Mouse (Mus musculus): ENCODE results near the gene Ciao1.
"Not testable (repeated sequence)": the region's sequence is repeated elsewhere in the genome, so short reads cannot be mapped to it uniquely, and the experiment has no call there.

The Ciao1 gene

DNA sequence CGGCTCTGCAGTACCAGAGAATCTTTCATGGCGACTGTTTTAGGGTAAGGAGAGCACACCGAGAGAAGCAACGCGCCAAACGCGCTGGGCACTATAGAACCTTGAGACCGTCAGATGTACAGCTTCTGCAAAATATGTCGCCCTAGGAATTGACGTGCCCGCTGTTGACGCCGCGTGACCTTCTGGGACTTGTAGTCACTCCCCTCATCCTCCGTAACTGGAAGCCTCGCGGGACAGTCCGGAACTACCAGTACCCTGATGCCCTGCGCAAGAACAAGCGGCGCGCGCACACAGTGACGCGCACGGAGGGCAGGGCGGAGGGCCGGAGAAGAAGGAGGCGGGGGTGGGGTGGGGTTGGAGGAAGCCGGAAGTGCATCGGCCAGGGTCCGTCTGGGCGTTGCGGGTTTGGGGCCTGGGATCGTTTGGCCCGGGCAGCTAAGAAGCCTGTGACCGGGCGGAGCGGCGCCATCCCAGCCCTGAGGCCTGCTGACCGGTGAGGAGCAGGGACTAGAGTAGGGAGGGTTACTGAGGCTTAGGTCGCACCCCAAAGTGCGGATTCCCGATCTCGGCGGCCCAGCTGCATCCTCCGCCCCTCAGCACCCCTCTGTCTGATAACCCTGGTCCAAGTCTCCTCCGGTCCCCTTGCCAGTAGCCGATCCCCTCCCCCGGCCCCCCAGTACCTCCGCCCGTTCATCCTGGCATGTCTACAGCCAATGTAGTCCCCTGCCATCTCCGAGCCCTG, at the start of gene Ciao1, which contains the start of gene Tmem127:
Gene Ciao1, minus strand, starts transcription at position 225 of the 742 bp plus-strand sequence.
Gene Tmem127, plus strand, starts transcription at position 317 of the 742 bp plus-strand sequence.
- DNase-seq (ENCODE audit: low spot score in 2 of 2) = peak; percentile 96 to 98

GRCm38 (mm10) chr2:127297001-127297805, 49.6 kb upstream of the Ciao1 start:
- no peak for DNase-seq (ENCODE audit: low spot score in 2 of 2)

GRCm38 (mm10) chr2:127292250-127292649, 44.6 kb upstream of the Ciao1 start:
- no peak for DNase-seq (ENCODE audit: low spot score in 2 of 2)

- DNase-seq (ENCODE audit: low spot score in 2 of 2) = no peak
These were observed 30.5 kb upstream of the Ciao1 start for GRCm38 (mm10) chr2:127278162-127278561.

DNA sequence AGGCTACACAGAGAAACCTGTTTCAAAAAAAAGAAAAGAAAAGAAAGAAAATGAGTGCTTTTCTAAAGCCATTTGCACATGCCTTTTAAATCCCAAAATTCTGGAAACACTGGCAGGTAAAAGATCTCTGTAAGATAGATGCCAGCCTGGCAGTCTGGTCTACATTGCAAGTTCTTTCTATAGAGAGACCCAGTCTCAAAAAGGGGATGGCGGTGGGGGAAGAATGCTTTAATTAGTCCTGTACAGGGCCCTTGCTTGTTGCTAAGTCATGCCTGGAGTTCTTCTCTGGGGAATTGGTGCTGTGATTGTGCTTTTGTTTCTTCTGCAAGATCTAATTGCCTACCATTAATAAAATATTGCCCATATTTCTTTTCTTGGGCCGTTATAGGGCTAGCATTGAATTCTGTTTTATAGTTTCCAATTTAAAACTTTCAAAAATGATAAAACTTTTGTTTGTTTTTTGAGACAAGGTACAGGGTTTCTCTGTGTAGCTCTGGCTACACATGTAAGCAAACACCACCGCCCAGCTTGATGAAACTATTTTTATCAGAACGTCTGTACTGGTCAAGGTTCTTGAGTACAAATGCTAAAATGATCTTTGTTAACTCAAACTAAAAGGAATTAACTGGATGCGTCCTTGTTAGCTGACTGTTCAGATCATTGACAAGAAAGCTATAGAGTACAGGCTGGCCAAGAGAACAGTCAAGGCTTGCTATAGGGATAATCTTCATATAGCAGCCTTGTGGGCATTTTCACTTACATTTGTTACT, 28.1 kb upstream of the Ciao1 start:
- no peak for DNase-seq (ENCODE audit: low spot score in 2 of 2)

DNA sequence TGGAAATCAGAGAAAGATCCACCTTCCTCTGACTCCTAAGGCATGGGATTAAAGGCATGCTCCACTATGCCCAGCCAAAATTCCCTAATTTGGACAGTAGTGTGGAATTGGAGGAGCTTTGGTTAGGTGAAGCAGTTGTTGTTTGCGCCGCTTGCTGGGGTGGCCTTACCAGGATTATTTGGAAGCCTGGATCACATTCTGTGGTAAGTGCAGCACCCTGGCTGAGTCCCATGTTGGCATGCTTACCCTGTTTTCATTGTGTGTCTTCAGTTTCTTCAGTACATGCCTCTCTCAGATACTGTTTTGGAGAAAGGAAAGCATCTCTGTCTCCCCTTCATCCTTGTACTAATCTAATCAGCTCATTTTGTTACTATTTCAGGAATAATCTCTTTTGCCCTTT, 27.0 kb upstream of the Ciao1 start:
- no peak for DNase-seq (ENCODE audit: low spot score in 2 of 2)

DNA sequence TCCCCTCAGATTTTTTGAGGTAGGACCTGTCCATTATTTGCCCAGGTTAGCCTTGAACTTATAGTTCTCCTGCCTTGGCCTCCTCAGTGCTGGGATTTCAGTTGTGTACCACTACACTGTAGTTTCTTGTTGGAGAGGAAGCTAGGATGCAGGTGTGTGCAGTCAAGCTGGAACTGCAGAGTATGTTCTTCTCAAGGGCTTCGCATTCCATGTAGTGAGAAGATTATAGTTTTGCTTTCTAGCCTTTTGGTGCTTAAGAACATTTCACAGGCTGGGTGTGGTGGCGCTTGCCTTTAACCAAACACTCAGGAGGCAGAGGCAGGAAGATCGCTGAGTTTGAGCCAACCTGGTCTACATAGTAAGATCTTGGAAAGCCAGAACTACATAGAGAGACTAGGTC, 25.2 kb upstream of the Ciao1 start:
- no peak for DNase-seq (ENCODE audit: low spot score in 2 of 2)

DNA sequence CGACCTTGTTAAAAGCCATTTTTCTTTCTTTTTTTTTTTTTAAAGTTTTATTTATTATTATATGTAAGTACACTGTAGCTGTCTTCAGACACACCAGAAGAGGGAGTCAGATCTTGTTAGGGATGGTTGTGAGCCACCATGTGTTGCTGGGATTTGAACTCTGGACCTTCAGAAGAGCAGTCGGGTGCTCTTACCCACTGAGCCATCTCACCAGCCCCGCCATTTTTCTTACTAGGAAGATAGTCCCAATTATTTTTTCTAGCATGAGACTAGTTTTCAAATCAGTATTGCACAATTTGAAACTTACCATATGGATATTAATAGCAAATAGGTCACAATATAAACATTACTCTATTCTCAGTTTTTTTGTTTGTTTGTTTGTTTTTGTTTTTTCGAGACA, 24.4 kb upstream of the Ciao1 start:
- DNase-seq (ENCODE audit: low spot score in 2 of 2) = not testable (repeated sequence)

DNA sequence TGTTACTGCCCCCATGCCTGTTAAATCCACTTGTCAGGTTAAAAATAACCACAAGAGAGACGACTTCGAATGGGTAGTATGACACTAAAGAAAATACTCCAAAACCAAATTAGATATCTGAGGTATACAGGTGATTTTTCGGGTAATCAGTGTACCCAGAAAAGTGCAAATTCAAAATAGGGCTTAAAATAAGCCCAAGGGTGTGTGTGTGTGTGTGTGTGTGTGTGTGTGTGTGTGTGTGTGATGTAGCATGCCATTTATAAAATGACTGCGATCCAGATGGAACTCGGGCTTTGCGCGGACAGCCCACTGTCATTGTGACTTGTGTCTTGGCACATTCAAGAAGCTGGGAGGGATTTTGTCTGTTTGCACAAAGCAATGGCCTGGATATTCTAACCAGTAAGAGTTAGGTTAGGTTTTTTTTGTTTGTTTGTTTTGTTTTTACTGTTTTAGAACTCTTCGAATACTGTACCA, 23.5 kb upstream of the Ciao1 start:
- no peak for DNase-seq (ENCODE audit: low spot score in 2 of 2)

GRCm38 (mm10) chr2:127270300-127271041, 22.9 kb upstream of the Ciao1 start:
- DNase-seq (ENCODE audit: low spot score in 2 of 2) = peak; percentile 83 to 86

- peak; percentile 94 to 95 for DNase-seq (ENCODE audit: low spot score in 2 of 2)
These were observed 22.1 kb upstream of the Ciao1 start, which contains the start of gene Stard7 for GRCm38 (mm10) chr2:127269491-127270299. Gene Stard7 (plus strand): TSS chr2:127270218.

GRCm38 (mm10) chr2:127267854-127268253, 20.2 kb upstream of the Ciao1 start:
- DNase-seq (ENCODE audit: low spot score in 2 of 2) = no peak

DNA sequence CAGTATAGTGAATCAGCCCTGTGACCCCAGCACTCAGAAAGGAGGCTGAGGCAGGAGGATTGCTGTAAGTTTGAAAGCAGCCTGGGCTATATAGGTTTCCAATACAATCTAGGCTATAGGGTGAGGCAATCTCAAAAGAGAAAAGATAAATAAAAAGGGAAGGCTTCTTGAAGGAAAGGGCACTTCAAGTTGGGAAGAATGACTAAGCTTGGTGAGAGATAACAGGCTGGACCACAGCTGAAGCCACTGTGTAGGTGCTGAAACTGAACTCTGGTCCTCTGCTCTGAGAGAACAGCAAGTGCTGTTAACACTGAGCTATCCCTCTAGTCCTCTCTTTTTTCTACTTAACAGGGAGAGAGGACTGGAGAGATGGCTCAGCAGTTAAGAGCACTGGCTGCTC, 14.9 kb upstream of the Ciao1 start:
- no peak for DNase-seq (ENCODE audit: low spot score in 2 of 2)

DNA sequence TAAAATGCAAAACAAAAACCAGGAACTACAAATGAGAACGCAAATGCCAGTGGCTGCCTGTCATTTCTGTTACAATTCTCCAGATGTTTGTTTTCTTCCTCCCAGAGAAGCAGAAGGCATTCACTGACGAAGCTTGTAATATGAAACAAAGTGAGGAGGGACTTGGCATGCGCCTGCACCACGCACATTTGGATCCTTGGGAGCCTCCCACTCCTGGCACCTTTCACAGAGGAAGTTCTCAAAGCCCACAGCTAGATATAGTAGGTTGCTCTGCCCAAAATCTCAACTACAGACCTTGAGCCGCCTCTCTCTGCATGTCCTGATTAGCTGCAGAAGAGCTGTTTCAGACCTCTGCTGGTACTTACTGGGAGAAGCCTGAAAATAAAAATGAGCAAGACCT, 11.7 kb upstream of the Ciao1 start:
- no peak for DNase-seq (ENCODE audit: low spot score in 2 of 2)

- DNase-seq (ENCODE audit: low spot score in 2 of 2) = no peak
These were observed 7.7 kb upstream of the Ciao1 start for GRCm38 (mm10) chr2:127255294-127255693.

GRCm38 (mm10) chr2:127254604-127255134, 7.1 kb upstream of the Ciao1 start:
- no peak for DNase-seq (ENCODE audit: low spot score in 2 of 2)

DNA sequence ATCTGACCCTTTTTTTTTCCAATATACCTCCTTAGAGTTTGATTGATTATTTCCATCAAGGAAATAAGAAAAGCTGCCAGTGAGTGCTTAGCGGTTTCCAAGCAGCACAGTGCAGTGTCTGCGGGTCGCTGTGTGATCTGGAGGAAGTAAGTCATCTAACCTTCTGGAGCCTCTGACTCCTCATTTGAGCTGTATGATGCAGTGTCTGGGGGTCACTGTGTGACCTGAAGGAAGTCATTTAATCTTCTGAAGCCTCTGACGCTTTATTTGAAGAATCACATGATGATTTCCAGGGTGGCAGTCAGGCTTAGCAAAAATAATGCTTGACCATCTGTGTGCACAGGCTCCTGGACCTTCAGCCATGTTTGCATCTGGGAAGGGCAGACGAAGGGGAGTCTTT, 5.2 kb upstream of the Ciao1 start:
- DNase-seq (ENCODE audit: low spot score in 2 of 2) = no peak

DNA sequence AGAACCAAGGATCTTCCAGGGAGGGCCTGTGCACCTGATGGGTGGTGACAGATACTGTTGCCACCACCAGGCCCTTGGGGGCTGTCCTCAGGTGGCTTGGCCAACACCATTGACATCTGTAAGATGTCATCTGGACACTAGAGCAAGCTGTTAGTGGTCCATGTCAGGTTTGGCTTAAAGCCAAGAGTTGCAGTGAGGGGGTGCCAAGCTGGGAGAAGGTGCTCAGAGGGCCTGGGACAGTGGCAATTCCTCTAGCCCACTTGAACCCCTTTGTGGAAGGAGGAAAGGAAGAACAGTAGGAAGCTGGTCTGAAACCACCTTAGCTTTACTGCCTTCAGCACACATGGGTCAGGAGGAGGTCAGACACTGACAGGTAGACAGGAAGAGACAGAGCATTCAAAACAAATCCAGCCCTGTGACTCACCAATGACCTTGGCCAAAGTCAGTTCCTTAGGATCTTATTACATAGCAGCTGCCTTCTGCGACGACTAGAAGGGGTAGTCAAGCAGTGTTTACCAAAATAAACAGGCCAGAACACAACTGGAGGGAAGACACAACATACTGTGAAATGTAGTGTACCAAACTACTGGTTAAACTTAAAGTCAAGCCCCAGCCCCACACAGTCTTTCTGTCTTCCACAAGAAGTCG, 4.4 kb upstream of the Ciao1 start:
- DNase-seq (ENCODE audit: low spot score in 2 of 2) = no peak

DNA sequence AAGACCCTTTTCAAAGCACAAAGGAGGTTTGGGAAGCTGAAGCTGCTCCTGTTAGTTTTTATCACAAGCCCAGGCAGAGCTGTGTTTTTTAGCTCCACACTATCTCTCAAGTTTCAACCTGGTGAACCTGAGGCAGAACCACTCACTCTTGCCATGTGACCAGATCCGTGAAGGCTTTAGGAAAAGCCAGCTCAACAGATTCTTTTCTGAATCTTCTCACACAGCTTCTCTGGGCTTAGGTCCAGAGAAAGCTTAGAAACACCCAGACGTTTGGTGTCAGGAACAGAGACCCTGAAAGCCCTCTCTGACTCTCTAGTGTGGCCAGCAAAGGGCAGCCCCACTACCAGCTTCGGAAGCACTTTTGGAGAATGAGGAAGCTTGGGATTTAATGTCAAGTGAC, 3.8 kb upstream of the Ciao1 start:
- no peak for DNase-seq (ENCODE audit: low spot score in 2 of 2)

All from urinary bladder, postnatal 4 days (tissue).